Mouse (Mus musculus): ENCODE measurements around the gene Ern1.

The Ern1 gene

GRCm38 (mm10) chr11:106487733-106488115 is at the start of gene Ern1:
TSS of gene Ern1 (minus strand) at chr11:106487852.
- peak; percentile 84 for DNase-seq (ENCODE audit: low read depth, low spot score)

DNA sequence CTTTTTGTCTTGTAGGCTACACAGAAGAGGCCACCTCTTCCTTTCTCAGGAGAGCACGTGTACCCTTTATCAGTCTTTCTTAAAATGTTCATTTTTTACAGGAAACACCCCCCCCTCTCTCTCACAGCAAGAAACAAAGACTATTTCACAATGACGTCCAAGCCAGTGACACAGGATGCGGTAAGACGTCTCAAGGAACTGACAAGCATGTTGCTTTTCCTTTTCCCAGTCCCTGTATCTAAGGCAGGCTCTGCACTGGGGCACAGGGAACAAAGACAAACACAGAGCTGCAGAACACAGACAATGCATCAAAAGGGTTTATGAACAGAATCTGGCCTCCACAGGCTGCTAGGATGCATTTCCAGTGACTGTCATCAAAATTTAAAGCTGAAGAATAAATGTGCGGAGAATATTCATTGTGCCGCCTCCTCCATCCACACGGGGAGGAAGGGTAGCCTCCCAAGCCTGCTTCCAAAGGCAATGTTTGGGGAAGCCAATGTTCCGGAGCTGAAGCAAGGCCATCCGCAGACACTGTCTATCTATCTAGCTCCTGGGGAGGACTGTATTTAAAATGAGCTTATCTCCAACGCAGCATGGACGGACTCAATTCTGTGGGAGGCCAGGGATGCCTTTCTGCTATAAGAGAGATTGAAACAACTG is 48.7 kb upstream of the Ern1 start:
- DNase-seq (ENCODE audit: low read depth, low spot score), result peak; percentile 50

DNA sequence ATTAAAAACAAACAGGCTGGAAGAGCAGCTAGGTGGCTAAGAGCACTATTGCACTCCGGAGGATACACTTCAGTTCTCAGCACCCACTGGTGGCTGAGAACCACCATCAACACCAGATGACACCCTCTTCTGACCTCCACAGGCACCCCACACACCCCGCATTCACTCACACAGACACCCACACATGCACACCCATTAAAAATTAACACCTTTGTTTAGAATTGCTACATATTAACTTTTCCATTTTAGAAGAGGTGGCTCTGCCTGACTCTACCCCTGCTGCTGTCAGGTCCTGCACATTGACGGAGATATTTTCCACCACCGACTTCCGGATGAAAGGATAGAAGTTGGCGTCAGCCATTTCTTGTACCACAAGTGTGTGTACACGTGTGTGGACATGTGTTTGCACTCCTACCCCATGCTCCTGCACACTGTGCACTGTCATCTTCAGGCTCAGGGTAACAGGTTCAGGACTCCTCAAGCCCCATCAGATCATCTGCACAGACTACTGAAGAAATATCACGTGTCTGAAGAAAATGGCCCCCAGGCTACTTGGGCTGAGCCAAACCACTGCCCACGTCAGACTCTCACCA is 48.1 kb upstream of the Ern1 start:
- no peak for DNase-seq (ENCODE audit: low read depth, low spot score)

DNA sequence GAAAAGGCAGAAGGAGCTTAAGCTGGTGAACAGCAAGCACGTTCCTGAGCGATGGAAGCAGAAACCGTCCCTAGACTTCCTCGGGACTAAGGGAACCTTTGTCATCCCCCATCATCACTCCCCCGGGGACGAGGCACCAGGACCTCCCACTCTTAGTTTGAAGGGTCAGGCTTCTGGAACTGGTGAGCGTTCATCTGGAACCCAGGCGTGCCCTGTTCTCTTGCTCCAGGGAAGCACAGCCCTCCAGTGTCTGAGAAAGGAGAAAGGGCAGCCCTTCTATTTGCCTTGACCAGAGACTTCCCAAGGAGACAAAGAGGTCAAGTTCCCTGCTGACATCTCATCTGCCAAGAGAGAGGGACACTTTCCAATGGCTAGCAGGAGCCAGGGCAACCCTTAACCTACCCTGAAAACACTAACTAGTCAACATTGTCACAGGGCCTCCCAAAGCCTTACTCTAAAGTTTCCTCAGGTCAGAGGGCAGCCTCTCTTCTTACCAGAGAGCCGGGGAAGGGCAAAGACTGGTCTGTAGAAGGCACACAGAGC is 44.7 kb upstream of the Ern1 start:
- DNase-seq (ENCODE audit: low read depth, low spot score), result no peak

DNA sequence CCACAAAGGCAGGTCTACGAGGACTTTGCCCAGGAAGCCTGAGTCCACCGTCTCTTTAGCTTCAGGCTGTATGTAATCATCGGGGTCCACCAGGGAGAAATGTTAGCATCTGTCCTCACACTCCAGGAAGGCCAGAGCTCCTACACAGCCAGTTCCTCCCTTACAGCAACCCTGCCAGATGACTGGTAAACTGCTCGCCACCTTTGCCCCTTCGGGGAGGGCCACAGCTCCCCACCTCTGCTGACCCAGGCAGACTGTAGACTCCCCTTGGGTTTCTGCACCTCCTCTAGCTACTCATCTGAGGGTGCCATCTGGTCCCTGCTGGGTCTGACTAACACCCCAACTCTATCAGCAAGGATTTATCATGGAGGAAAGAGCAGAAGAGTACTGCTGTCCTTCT is 42.1 kb upstream of the Ern1 start:
- DNase-seq (ENCODE audit: low read depth, low spot score), result no peak

- DNase-seq (ENCODE audit: low read depth, low spot score), result no peak
Observed at GRCm38 (mm10) chr11:106529113-106529512, 41.5 kb upstream of the Ern1 start.

GRCm38 (mm10) chr11:106527926-106528325 is 40.3 kb upstream of the Ern1 start:
- no peak for DNase-seq (ENCODE audit: low read depth, low spot score)

DNA sequence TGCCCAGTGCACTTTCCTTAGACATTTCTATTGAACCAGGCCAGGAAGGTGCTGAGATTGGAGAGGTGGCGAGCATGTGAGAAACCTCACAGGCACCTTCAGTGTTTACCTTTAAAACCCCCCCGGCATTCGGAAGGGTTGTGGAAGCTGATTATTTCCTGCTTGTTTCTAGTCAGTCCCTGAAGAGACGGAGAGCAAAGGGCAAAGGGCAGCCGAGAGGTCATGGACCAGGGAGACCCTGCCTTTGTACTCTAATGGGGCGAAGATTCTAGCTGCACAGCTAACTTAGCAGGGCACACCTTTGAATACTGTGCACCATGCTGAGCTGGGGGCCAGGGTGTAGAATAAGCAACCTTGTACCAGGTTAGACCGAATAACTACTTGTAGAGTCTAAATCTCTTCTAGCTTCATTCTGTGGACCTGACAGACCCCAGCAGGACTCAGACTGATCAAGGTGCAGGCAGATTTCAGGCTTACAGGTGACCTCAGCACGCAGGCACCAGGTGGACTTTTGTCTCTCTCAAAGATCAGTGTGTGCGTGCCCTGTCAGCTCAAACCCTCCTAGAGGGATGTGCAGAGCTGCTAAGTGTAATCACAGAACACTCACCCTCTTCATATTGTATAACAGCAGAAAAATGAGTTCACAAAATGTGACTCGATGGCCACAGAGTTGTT is 39.6 kb upstream of the Ern1 start:
- DNase-seq (ENCODE audit: low read depth, low spot score), result no peak

GRCm38 (mm10) chr11:106522538-106522937 is 34.9 kb upstream of the Ern1 start:
- no peak for DNase-seq (ENCODE audit: low read depth, low spot score)

- no peak for DNase-seq (ENCODE audit: low read depth, low spot score)
Observed at GRCm38 (mm10) chr11:106521612-106522011, 34.0 kb upstream of the Ern1 start.

- DNase-seq (ENCODE audit: low read depth, low spot score), result no peak
Observed at GRCm38 (mm10) chr11:106520404-106520803, 32.8 kb upstream of the Ern1 start.

DNA sequence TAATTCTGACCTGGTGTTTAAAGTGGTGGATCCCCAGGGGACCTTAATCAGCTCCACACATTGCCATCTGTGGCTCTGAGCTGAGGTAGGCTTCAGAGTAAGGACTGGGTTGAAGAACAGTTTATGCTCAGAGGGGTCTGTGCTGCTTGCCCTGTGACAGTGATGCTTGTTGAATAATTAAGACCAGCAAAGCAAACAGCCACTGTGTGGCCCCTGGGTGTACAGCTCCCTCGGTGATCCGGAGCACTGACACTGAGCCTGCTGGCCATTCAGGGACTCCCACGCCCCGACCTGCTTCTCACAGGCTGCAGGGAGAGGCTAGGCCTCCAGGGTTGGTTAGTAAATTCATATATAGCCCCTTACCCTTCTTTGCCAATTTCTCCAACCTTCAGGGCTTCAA is 31.9 kb upstream of the Ern1 start:
- DNase-seq (ENCODE audit: low read depth, low spot score), result no peak

- DNase-seq (ENCODE audit: low read depth, low spot score), result no peak
Observed at GRCm38 (mm10) chr11:106518391-106518790, 30.7 kb upstream of the Ern1 start.

DNA sequence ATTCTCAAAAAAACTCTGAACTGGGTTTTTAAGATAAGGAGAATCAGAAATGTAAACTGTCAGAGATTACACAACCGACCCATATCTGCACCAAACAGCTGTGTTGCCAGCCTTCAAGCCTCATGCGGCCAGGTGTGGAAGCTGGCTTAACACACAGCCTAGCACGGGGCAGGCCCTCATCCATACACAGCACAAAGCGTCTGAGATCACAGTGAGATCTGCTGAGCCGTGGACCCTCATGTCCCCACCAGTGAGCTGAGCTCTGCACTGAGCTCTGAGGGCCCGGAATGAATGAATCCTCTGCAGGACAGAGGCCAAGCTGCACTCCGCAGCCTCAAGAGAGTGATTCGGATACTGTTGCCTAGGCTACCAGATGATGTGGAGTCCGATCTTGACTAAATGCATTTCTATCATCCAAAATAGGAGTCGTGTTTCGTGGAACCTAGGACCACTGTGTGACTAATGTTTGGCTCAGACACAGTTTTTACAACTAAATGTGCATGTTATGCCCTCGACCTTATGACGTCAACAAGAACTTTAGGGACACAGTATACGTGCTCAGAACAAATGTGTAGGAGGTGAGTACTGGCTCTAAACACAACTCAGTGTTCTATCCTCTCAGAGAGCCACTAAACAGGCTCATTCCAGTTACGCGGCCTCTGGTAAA is 27.6 kb upstream of the Ern1 start:
- DNase-seq (ENCODE audit: low read depth, low spot score), result peak; percentile 34

GRCm38 (mm10) chr11:106514446-106514845 is 26.8 kb upstream of the Ern1 start:
- no peak for DNase-seq (ENCODE audit: low read depth, low spot score)

GRCm38 (mm10) chr11:106513166-106513565 is 25.5 kb upstream of the Ern1 start:
- DNase-seq (ENCODE audit: low read depth, low spot score), result no peak

GRCm38 (mm10) chr11:106512006-106512390 is 24.3 kb upstream of the Ern1 start:
- DNase-seq (ENCODE audit: low read depth, low spot score), result no peak

GRCm38 (mm10) chr11:106511236-106512005 is 23.8 kb upstream of the Ern1 start:
- no peak for DNase-seq (ENCODE audit: low read depth, low spot score)

- no peak for DNase-seq (ENCODE audit: low read depth, low spot score)
Observed at GRCm38 (mm10) chr11:106507638-106508037, 20.0 kb upstream of the Ern1 start.

DNA sequence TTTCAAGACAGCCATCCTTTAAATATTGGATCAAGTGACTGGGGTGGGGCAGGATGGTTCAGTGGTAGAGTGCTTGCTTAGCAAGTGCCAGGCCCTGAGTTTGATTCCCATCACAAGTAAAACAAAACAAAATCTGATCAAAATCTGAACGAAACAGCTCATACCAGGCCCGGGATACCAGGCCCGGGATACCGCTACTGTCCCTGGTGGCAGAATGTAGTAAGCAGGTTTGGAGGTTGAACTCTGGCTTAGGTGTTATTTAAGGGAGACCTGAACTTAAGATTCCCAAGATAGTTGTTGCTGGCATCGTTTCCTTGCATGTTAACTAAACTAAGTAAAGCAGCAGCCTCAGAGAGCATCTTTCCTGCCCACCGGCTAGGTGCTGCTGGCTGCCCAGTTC is 18.6 kb upstream of the Ern1 start:
- DNase-seq (ENCODE audit: low read depth, low spot score), result no peak

GRCm38 (mm10) chr11:106504129-106504528 is 16.5 kb upstream of the Ern1 start:
- DNase-seq (ENCODE audit: low read depth, low spot score), result no peak

- DNase-seq (ENCODE audit: low read depth, low spot score), result peak; percentile 85
Observed at GRCm38 (mm10) chr11:106503425-106503717, 15.7 kb upstream of the Ern1 start.
